Mouse (Mus musculus): ENCODE measurements around the gene Mtus2. TPM values are rescaled to one million over a fixed set of nuclear protein-coding genes. Genes with fewer than 3 reads are reported as not detected.
A peak's percentile ranks its signal among the peaks of the same experiment; 100 is the strongest.

Gene Mtus2
- polyA plus RNA-seq, 1 experiment from 2014 or later: 48.9 TPM

DNA sequence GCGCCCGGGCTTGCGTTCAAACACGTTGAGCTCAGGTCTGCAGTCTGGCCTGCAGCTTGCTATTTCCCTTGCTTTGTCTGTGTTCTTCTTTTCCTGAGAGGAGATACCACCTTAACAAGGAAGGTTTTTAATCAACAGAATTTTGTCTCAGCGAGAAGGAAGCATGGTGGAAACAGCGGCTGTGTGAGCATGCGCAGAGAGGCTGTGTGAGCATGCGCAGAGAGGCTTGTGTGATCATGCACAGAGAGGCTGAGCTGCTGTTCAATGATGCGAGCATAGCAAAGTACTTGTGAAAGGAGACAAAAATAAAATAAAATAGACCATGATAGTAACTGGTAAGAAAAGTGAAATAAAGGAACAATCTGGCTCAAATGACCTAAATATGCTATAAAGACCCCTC, 142.2 kb downstream of the Mtus2 start:
- Histone ChIP-seq H3K4me1 (no peaks in the 10 kb centered on the region), H3K9ac (no peak overlapping the region), H3K9me3 (replicated peaks) (no peaks in the 10 kb centered on the region), H3K27me3 (no peaks in the 10 kb centered on the region), H3K4me3 (no peak overlapping the region), H3K27ac (no peak overlapping the region), H3K36me3 (no peaks in the 10 kb centered on the region), H3K4me2 (replicated peaks) (no peak overlapping the region)
- WGBS: 90% methylated on average over 9 of the region's 9 CpGs
- no peak for ATAC-seq (ENCODE audit: low FRiP score)

DNA sequence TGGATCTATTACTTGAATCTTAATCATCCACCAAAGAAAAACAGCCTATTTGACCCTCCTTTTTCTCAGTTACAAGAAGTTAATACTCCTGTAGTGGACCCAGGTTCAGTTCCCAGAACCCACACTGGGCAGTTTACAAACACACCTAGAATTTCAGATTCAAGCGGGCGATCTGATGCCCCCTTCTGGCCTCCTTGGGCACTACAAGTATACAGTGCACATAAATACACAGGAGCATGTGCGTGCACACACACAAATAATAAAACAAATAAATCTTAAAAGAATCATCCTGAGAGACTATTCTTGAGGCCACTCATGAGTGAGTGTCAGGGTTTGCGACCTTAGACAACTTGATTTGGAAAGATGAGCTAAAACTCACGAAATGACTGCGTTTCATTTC, 150.2 kb downstream of the Mtus2 start:
- H3K9ac ChIP-seq: no peak overlapping the region
- H3K36me3 ChIP-seq: no peaks in the 10 kb centered on the region
- peak overlapping the region; percentile 78 for H3K27ac ChIP-seq
- H3K9me3 ChIP-seq (replicated peaks): no peaks in the 10 kb centered on the region
- WGBS: 85% methylated on average over 6 of the region's 6 CpGs
- no peak overlapping the region for H3K4me3 ChIP-seq
- peaks cover 10% of the 10 kb centered on the region for H3K4me1 ChIP-seq
- ATAC-seq (ENCODE audit: low FRiP score): no peak
- no peaks in the 10 kb centered on the region for H3K27me3 ChIP-seq
- H3K4me2 ChIP-seq (replicated peaks): no peak overlapping the region

DNA sequence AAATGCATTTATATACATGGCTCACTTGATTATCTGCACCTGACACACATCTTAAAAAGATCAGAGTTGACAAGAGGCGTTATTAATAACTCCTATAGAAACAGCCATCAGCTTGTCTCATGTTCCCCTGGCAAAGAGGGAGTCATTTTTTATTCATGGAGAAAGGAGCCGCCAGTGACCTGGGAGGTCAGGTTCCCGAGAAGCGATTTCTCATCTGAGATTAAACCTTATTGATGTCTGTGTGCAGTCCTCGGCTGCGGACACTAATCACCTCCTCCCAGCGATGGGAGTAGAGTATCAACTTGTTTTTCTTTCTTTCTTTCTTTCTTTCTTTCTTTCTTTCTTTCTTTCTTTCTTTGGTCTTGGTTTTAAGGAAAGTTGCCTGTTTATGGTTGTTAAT, 150.8 kb downstream of the Mtus2 start:
- Histone ChIP-seq H3K9me3 (replicated peaks) (no peaks in the 10 kb centered on the region), H3K4me3 (no peak overlapping the region), H3K36me3 (no peaks in the 10 kb centered on the region), H3K4me1 (peaks cover 10% of the 10 kb centered on the region), H3K27ac (peak overlapping the region; percentile 89), H3K27me3 (no peaks in the 10 kb centered on the region), H3K4me2 (replicated peaks) (no peak overlapping the region), H3K9ac (no peak overlapping the region)
- 30% methylated on average over 7 of the region's 7 CpGs for WGBS
- peak; percentile 64; the same call in 1 of the 2 replicates for ATAC-seq (ENCODE audit: low FRiP score)

DNA sequence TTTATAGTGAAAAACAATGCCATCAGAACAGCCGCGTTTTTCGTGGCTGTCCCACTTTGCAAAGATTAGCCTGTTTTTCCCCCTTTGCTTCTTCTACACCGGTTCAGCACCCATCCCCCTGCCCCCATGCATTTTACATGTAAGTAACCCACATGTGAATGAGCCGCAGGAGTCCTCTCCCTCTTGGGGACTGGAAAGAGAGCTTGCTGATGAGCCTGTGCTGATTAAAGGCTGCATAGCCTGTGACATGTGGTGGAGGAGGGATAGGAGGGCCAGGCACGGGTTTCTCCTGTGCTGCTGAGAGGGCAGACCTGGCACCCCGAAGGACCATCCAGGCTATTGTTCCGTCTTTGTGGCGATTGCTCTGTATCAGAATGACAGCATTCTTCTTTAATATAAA, 151.2 kb downstream of the Mtus2 start:
- Histone ChIP-seq H3K36me3 (no peaks in the 10 kb centered on the region), H3K9ac (peak overlapping the region; percentile 29; the same call in 1 of the 2 replicates), H3K4me3 (no peak overlapping the region), H3K27me3 (no peaks in the 10 kb centered on the region), H3K4me2 (replicated peaks) (peak overlapping the region; percentile 23; the same call in 1 of the 2 replicates), H3K4me1 (peaks cover 10% of the 10 kb centered on the region), H3K27ac (peak overlapping the region; percentile 89), H3K9me3 (replicated peaks) (no peaks in the 10 kb centered on the region)
- peak; percentile 71; the same call in 1 of the 2 replicates for ATAC-seq (ENCODE audit: low FRiP score)
- WGBS: 39% methylated on average over 9 of the region's 9 CpGs

DNA sequence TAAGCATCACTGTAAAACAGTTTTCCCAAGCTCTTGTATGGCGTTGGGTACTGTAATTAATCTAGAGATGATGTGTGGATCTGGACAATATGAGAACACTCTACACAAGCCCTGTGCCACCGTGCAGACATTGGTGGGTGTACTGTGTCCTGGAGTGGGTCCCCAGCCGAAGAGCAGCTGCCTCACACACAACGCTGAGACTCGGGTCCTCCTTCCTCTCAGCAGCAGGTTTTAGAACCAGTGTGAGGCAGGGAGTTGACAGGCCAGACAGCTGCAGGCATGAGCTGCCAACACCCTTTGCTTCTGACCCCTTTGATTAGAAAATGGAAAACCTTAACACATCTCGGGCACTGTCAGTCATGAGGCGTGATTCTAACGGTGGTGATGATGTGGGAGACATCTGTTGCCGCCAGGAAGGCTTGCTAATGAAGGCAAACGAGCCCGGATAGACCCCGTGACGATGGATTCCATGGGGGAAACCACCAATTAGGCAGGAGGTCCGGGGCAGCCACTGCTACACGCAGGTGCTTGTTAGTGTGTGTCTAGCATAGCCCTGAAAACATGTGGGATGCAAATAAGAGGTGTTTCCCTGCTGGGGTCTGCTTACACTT, 158.2 kb downstream of the Mtus2 start:
- ATAC-seq (ENCODE audit: low FRiP score): no peak
- WGBS: 58% methylated on average over 15 of the region's 15 CpGs

DNA sequence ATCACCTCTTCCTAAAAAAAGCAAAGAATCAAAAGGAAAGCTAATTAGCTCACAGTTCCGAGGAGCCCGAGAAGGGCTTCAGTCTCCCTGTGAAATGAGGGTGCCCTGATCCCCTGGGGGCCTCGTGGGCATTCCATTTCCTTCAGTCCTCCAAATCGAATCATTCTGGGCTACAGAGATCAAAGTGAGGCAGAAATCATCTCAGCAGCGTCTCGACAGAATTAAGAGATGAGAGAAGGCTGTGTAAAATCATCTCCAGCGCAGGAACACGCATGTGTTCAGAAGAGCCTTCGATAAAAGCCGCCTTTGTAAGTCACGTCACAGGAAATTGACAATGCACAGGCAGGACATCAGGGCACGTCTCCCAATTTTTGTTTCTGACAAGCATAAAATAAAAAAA, 167.2 kb downstream of the Mtus2 start:
- H3K27me3 ChIP-seq: no peaks in the 10 kb centered on the region
- no peaks in the 10 kb centered on the region for H3K4me1 ChIP-seq
- 77% methylated on average over 12 of the region's 12 CpGs for WGBS
- H3K27ac ChIP-seq: no peak overlapping the region
- H3K9ac ChIP-seq: no peak overlapping the region
- ATAC-seq (ENCODE audit: low FRiP score): no peak
- no peaks in the 10 kb centered on the region for H3K9me3 ChIP-seq (replicated peaks)
- no peak overlapping the region for H3K4me2 ChIP-seq (replicated peaks)
- H3K36me3 ChIP-seq: no peaks in the 10 kb centered on the region
- H3K4me3 ChIP-seq: no peak overlapping the region

More for the DNA sequence above, 158.2 kb downstream of the Mtus2 start:
- H3K9me3 ChIP-seq (replicated peaks): no peaks in the 10 kb centered on the region
- H3K36me3 ChIP-seq: no peaks in the 10 kb centered on the region
- H3K4me3 ChIP-seq: no peak overlapping the region
- no peak overlapping the region for H3K4me2 ChIP-seq (replicated peaks)
- H3K4me1 ChIP-seq: no peaks in the 10 kb centered on the region
- H3K9ac ChIP-seq: no peak overlapping the region
- H3K27me3 ChIP-seq: no peaks in the 10 kb centered on the region
- no peak overlapping the region for H3K27ac ChIP-seq

DNA sequence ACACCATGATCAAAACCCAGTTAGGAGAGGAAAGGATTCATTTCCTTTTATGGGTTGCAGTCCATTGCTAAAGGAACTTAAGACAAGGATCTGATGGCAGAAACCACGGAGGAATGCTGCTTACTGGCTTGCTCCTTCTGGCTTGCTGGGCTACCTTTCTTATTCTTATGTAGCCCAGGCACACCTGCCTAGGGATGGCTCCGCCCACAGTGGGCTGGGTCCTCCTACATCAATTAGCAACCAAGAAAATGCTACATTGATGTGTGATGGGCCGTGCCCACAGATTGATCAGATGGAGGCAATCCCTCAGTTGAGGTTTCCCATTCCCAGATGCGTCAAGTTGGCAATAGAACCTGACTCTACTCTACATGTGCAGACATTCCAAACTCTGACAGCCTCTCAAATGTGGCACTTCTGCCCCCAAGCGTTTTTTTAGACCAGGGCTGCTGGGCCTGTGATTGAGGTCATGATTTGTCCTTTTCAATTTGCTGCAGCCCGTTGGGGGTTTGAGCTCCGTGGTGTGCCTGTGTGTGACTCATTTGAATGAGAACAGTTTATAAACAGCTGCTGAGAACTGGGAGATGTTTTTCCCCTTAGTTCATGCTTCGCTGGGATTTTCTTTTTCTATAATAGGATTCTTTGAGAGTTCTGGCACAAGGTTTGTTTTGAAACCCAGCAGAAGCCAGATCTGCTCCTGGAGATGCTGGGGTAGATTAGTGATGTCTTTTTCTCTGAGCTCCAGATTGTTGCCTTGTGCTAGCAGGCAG, 173.8 kb downstream of the Mtus2 start:
- peaks cover 16% of the 10 kb centered on the region for H3K4me1 ChIP-seq
- H3K9me3 ChIP-seq (replicated peaks): no peaks in the 10 kb centered on the region
- no peak overlapping the region for H3K4me2 ChIP-seq (replicated peaks)
- H3K36me3 ChIP-seq: no peaks in the 10 kb centered on the region
- no peak overlapping the region for H3K9ac ChIP-seq
- ATAC-seq (ENCODE audit: low FRiP score): no peak
- no peaks in the 10 kb centered on the region for H3K27me3 ChIP-seq
- peak overlapping the region; percentile 41; the same call in 1 of the 2 replicates for H3K27ac ChIP-seq
- WGBS: 53% methylated on average over 8 of the region's 8 CpGs
- no peak overlapping the region for H3K4me3 ChIP-seq

DNA sequence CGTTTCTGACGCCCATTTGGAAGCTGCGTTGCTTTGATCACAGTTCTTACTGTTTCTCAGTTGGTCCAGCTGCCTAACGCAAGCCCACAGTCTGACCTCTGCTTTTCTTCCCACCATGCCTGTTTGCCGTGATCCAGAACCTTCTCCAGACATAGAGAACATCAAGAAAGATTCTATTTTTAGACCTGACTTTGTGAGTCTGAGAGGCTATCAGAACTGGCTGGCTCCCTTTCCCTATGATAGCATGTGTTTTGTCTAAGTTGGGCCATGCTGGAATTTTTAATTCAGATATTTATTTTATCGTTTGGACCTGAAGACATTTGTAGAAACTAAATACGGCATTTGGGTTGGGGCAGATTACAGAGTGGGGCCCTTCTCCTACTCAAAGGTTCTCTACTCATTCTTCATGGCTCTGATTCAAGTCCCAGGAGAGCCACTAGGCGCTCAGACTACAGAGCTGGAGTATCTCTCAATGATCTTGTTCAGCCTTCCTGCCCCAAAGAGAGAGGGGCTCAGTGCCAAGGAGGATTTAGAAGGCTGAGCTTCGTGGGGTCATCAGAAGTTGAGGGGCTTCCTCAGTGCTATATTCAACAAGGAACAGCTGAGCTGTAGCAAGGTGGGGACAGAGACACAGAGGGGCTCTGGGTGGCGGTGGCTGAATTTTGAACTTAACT, 174.5 kb downstream of the Mtus2 start:
- peaks cover 16% of the 10 kb centered on the region for H3K4me1 ChIP-seq
- H3K9me3 ChIP-seq (replicated peaks): no peaks in the 10 kb centered on the region
- H3K4me3 ChIP-seq: no peak overlapping the region
- H3K36me3 ChIP-seq: no peaks in the 10 kb centered on the region
- H3K27me3 ChIP-seq: no peaks in the 10 kb centered on the region
- no peak overlapping the region for H3K9ac ChIP-seq
- ATAC-seq (ENCODE audit: low FRiP score): no peak
- no peak overlapping the region for H3K4me2 ChIP-seq (replicated peaks)
- WGBS: 67% methylated on average over 10 of the region's 10 CpGs
- H3K27ac ChIP-seq: peak overlapping the region; percentile 41; the same call in 1 of the 2 replicates

DNA sequence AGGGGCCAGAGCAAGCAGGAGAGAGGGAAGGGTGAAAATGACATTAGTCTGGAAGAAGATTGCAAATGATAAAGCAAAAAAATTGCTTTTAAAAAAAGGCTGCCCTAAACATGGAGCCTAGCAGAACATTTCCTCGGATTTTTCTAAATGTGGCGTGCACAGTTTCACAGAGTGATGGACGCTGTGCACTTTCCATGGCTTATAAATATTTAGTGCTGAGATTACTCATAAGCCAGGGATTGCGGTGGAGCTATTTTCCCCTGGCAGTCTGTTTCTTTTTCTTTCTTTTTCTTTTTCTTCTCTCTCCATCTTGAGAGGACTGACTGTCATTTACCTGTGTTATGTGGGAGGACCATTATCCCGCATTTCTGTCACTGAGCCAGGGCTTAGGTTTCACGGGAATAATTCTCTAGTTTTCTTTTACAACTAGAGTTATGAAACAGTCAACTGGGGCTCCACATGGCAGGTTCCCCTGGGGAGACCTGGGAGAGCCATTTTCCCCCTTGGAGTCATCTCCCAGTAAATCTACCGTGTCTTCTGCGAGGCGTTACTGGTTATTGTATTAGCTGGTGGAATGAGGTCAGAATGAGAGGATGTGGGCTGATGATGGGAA, 176.4 kb downstream of the Mtus2 start:
- Histone ChIP-seq H3K27ac (peak overlapping the region; percentile 49), H3K4me2 (replicated peaks) (no peak overlapping the region), H3K9ac (no peak overlapping the region), H3K36me3 (no peaks in the 10 kb centered on the region), H3K4me3 (no peak overlapping the region), H3K4me1 (peaks cover 16% of the 10 kb centered on the region), H3K27me3 (no peaks in the 10 kb centered on the region), H3K9me3 (replicated peaks) (no peaks in the 10 kb centered on the region)
- WGBS: 70% methylated on average over 9 of the region's 9 CpGs
- ATAC-seq (ENCODE audit: low FRiP score): no peak

DNA sequence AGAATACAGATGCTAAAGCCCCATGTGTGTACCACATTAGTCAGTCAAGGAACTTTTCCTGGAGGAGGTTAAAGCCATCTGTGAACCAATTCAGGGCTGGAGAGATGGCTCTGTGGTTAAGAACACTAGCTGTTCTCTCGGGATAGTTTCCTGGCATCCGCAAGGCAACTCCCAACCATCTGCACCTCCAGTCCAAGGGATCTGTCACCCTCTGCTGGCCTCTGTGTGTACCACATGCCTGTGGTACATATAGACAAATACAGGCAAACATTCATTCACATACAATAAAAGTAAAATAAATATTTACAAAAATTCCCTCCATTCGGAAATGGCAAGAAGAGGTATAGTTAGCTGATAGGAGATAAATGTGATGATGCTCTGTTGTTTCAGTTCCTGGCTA, 184.5 kb downstream of the Mtus2 start:
- Histone ChIP-seq H3K4me3 (no peak overlapping the region), H3K27ac (no peak overlapping the region), H3K9ac (no peak overlapping the region), H3K4me1 (peaks cover 9% of the 10 kb centered on the region), H3K4me2 (replicated peaks) (no peak overlapping the region), H3K27me3 (no peaks in the 10 kb centered on the region), H3K36me3 (no peaks in the 10 kb centered on the region), H3K9me3 (replicated peaks) (no peaks in the 10 kb centered on the region)
- WGBS: 89% methylated on average over 3 of the region's 3 CpGs
- ATAC-seq (ENCODE audit: low FRiP score): no peak

DNA sequence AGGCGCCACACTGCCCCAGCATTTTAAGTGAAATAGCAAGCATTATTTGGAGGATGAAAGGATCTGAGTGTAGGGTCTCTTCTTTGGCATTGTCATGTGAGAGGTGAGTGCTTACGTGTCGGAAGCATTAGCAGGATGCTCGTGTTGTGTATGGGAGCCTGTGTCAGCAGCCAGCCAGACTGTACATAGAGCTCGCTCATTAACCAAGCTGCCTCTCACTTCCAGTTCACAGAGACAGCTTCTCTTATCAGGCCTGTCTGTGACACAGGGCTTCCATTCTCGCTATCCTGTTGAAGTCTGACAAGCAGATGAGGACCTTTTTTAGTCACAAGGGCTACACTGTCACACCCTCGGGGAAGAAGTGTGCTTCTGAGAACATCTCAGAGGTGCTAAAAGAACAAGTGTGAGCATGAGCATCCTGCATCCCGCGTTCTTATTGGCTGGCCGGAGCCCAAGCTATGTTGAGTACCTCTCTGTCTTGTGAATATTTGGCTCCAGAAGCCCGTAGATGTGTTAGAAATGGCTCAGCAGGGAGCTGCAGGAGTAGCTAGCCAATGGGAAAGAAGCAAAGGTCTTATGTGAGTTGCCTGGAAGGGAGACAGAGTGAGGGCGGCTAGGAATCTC, 189.2 kb downstream of the Mtus2 start:
- H3K27ac ChIP-seq: peak overlapping the region; percentile 62
- H3K4me1 ChIP-seq: peaks cover 17% of the 10 kb centered on the region
- no peaks in the 10 kb centered on the region for H3K27me3 ChIP-seq
- no peak overlapping the region for H3K9ac ChIP-seq
- no peak overlapping the region for H3K4me3 ChIP-seq
- no peak for ATAC-seq (ENCODE audit: low FRiP score)
- H3K4me2 ChIP-seq (replicated peaks): no peak overlapping the region
- no peaks in the 10 kb centered on the region for H3K36me3 ChIP-seq
- 73% methylated on average over 12 of the region's 12 CpGs for WGBS
- peaks cover 7% of the 10 kb centered on the region; the same call in 1 of the 2 replicates for H3K9me3 ChIP-seq (replicated peaks)

Measured in hindbrain, embryonic 12.5 days (tissue).